Mouse (Mus musculus) stomach, embryonic 14.5 days (tissue): ENCODE data around the gene Rps6kb2. TPM values are rescaled to one million over a fixed set of nuclear protein-coding genes. Genes with fewer than 3 reads are reported as not detected.

Experiments
- ATAC-seq: fragments of 200-750 bp; cut with Nextera tagmentation; 2 replicates; pipeline ENCODE4 v1.8.0; 2017; ENCODE audit warnings: low read depth, moderate TSS enrichment; ENCODE audit not compliant: insufficient number of reproducible peaks, insufficient read depth, low FRiP score
- H3K27ac ChIP-seq: fragments of 300-500 bp; sonication (generic); 2 replicates; pipeline ENCODE4 v1.5.1; 2014; ENCODE audit warnings: mild to moderate bottlenecking, low read length, moderate library complexity, mixed read lengths
- H3K27me3 ChIP-seq: fragments of 300-500 bp; sonication (generic); 2 replicates; pipeline ENCODE4 v1.6.1; 2014; ENCODE audit warnings: low read length, control low read depth, mixed read lengths; ENCODE audit not compliant: control insufficient read depth, insufficient read depth
- H3K36me3 ChIP-seq: fragments of 300-500 bp; sonication (generic); 2 replicates; pipeline ENCODE4 v1.6.1; 2014; ENCODE audit warnings: mild to moderate bottlenecking, control low read depth, low read length, moderate library complexity, mixed read lengths; ENCODE audit not compliant: control insufficient read depth, insufficient read depth
- H3K4me1 ChIP-seq: fragments of 300-500 bp; sonication (generic); 2 replicates; pipeline ENCODE4 v1.6.1; 2014; ENCODE audit warnings: low read length, control low read depth, mixed read lengths; ENCODE audit not compliant: control insufficient read depth, insufficient read depth
- H3K4me2 ChIP-seq: fragments of 300-500 bp; sonication (generic); replicated peaks from 2 replicates; pipeline ENCODE4 v1.6.1; 2014; ENCODE audit warnings: low read depth, low read length, control low read depth
- H3K4me3 ChIP-seq: fragments of 300-500 bp; sonication (generic); 2 replicates; pipeline ENCODE4 v1.5.1; 2014; ENCODE audit warnings: low read depth, low read length, control low read depth
- H3K9ac ChIP-seq: fragments of 300-500 bp; sonication (generic); replicated peaks from 2 replicates; pipeline ENCODE4 v1.6.1; 2014; ENCODE audit warnings: low read depth, mild to moderate bottlenecking, control low read depth, low read length, moderate library complexity, mixed read lengths
- H3K9me3 ChIP-seq: fragments of 300-500 bp; sonication (generic); 2 replicates; pipeline ENCODE4 v1.6.1; 2016; ENCODE audit warnings: low read depth, low read length, control low read depth; ENCODE audit not compliant: control insufficient read depth
- WGBS: fragments of 180-500 bp; shearing (Covaris S2); extraction: QIAGEN DNeasy Blood & Tissue Kit; methylation state at CpG from one replicate; pipeline ENCODE4 v1.1.7; 2014; 5-methylcytosine and 5-hydroxymethylcytosine counted together
- polyA plus RNA-seq: library from polyadenylated mRNA; unstranded; fragments of >200 nt; fragmentation: Nextera tagmentation; extraction: Ambion mirVana; gene quantifications from 2 replicates; pipeline ENCODE4 v1.2.1, GENCODE M21; 2014

The Rps6kb2 gene
- polyA plus RNA-seq: 35.8 and 38.9 TPM in 2 replicates

- WGBS: 6% methylated on average over 42 of the region's 42 CpGs
- H3K27ac ChIP-seq: peak within 1 kb of the TSS; percentile 48
- H3K36me3 ChIP-seq: peaks cover 18% of the 10 kb centered on the region
- peak within 1 kb of the TSS; percentile 95 for H3K4me2 ChIP-seq
- peaks cover 14% of the 10 kb centered on the region for H3K4me1 ChIP-seq
- peak within 1 kb of the TSS; percentile 64 for H3K9ac ChIP-seq
- peak within 1 kb of the TSS; percentile 76 for H3K4me3 ChIP-seq
- peak; percentile 85 for ATAC-seq
- no peaks in the 10 kb centered on the region for H3K9me3 ChIP-seq
- no peaks in the 10 kb centered on the region for H3K27me3 ChIP-seq
These were observed at the start of gene Rps6kb2 for GRCm38 (mm10) chr19:4162646-4163542. Gene Rps6kb2, minus strand, starts transcription at chr19:4163354.

- ATAC-seq: no peak
- Histone ChIP-seq H3K4me3 (no peak overlapping the region), H3K4me2 (no peak overlapping the region), H3K9me3 (no peaks in the 10 kb centered on the region), H3K27ac (no peak overlapping the region), H3K27me3 (no peaks in the 10 kb centered on the region), H3K9ac (no peak overlapping the region), H3K4me1 (peaks cover 30% of the 10 kb centered on the region), H3K36me3 (no peaks in the 10 kb centered on the region)
- WGBS: 51% methylated on average over 4 of the region's 4 CpGs
These were observed 48.9 kb upstream of the Rps6kb2 start for GRCm38 (mm10) chr19:4211891-4212588.

DNA sequence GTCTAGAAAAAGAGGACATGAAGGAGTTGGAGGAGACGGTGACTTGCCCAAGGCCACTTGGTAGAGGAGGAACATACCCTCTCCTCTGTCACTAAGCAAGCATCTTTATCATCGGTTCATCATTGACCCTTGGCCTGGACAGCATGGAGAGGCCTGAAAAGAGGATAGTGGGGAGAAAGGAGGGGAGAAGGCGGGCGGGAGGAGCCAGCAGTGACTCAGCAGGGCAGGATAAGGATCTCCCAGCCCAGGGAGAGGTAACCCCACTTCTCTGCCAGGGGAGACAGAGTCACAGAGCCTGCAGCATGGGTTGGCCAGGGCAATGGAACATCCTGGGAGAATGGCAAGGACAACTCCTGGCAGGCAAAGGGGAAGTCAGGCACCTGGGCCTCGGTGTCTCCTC is 45.4 kb upstream of the Rps6kb2 start:
- no peak overlapping the region for H3K4me3 ChIP-seq
- H3K4me1 ChIP-seq: peaks cover 15% of the 10 kb centered on the region
- no peak overlapping the region for H3K27ac ChIP-seq
- no peak for ATAC-seq
- H3K9me3 ChIP-seq: no peaks in the 10 kb centered on the region
- H3K9ac ChIP-seq: no peak overlapping the region
- H3K27me3 ChIP-seq: no peaks in the 10 kb centered on the region
- 78% methylated on average over 5 of the region's 5 CpGs for WGBS
- no peak overlapping the region for H3K4me2 ChIP-seq
- H3K36me3 ChIP-seq: no peaks in the 10 kb centered on the region

- WGBS: 2% methylated on average over 2 of the region's 2 CpGs
- no peak overlapping the region for H3K4me3 ChIP-seq
- no peak overlapping the region for H3K27ac ChIP-seq
- no peaks in the 10 kb centered on the region for H3K9me3 ChIP-seq
- H3K27me3 ChIP-seq: no peaks in the 10 kb centered on the region
- no peak overlapping the region for H3K4me2 ChIP-seq
- H3K9ac ChIP-seq: no peak overlapping the region
- peak; percentile 80; the same call in 1 of the 2 replicates for ATAC-seq
- peaks cover 5% of the 10 kb centered on the region; the same call in 1 of the 2 replicates for H3K4me1 ChIP-seq
- H3K36me3 ChIP-seq: no peaks in the 10 kb centered on the region
These were observed 43.8 kb upstream of the Rps6kb2 start for GRCm38 (mm10) chr19:4206971-4207370.

- Histone ChIP-seq H3K9ac (no peak overlapping the region), H3K9me3 (no peaks in the 10 kb centered on the region), H3K4me3 (no peak overlapping the region), H3K36me3 (peaks cover 5% of the 10 kb centered on the region; the same call in 1 of the 2 replicates), H3K27me3 (no peaks in the 10 kb centered on the region), H3K4me2 (no peak overlapping the region), H3K4me1 (peaks cover 14% of the 10 kb centered on the region; the same call in 1 of the 2 replicates), H3K27ac (no peak overlapping the region)
- WGBS: 55% methylated on average over 4 of the region's 4 CpGs
- no peak for ATAC-seq
These were observed 41.7 kb upstream of the Rps6kb2 start for GRCm38 (mm10) chr19:4204889-4205288.

- Histone ChIP-seq H3K27ac (no peak overlapping the region), H3K27me3 (no peaks in the 10 kb centered on the region), H3K9ac (no peak overlapping the region), H3K4me3 (no peak overlapping the region), H3K4me1 (peaks cover 14% of the 10 kb centered on the region; the same call in 1 of the 2 replicates), H3K36me3 (peaks cover 14% of the 10 kb centered on the region), H3K9me3 (no peaks in the 10 kb centered on the region), H3K4me2 (no peak overlapping the region)
- ATAC-seq: no peak
- 64% methylated on average over 13 of the region's 13 CpGs for WGBS
These were observed 40.6 kb upstream of the Rps6kb2 start for GRCm38 (mm10) chr19:4203604-4204326.

DNA sequence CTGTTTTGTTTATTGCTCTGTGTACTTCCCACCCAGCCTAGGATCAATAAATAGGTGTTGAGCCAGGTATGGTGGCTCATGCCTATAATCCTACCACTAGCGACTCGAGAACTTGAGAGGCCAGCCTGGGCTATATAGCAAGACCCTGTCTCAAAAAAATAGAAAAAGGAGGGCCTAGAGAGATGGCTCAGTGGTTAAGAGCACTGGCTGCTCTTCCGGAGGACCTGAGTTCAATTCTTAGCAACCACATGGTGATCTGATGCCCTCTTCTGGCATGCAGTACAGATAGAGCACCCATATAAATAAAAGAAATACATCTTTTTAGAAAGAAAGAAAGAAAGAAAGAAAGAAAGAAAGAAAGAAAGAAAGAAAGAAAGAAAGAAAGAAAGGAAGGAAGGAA is 40.0 kb upstream of the Rps6kb2 start:
- no peaks in the 10 kb centered on the region for H3K27me3 ChIP-seq
- H3K9ac ChIP-seq: no peak overlapping the region
- H3K9me3 ChIP-seq: no peaks in the 10 kb centered on the region
- H3K27ac ChIP-seq: no peak overlapping the region
- no peak overlapping the region for H3K4me2 ChIP-seq
- H3K36me3 ChIP-seq: peaks cover 20% of the 10 kb centered on the region
- no peak overlapping the region for H3K4me3 ChIP-seq
- ATAC-seq: no peak
- peaks cover 14% of the 10 kb centered on the region; the same call in 1 of the 2 replicates for H3K4me1 ChIP-seq
- 61% methylated on average over 3 of the region's 3 CpGs for WGBS

DNA sequence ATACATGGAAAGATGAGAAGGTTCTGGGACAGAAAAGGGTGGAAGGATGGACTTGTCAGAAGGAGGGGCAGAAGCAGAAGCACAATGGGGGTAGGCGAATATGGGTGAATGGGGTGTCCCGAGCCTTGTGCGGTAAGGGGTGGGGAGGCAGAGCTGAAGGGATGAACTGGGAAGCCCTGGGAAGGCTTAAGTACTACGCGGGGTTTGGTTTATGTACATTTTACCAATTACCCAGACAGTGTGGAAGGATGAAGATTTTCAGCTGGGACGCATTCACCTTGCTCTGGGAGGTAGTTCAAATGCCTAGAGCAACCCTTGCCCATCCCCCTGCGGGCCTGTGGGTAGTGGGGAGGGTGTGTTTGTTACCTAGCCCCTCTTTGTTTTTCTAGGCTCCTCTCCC is 39.0 kb upstream of the Rps6kb2 start:
- Histone ChIP-seq H3K4me2 (peak overlapping the region; percentile 75), H3K4me1 (peaks cover 14% of the 10 kb centered on the region; the same call in 1 of the 2 replicates), H3K36me3 (peaks cover 24% of the 10 kb centered on the region), H3K9ac (peak overlapping the region; percentile 69; the same call in 1 of the 2 replicates), H3K27me3 (no peaks in the 10 kb centered on the region), H3K4me3 (peak overlapping the region; percentile 75), H3K9me3 (no peaks in the 10 kb centered on the region), H3K27ac (no peak overlapping the region)
- no peak for ATAC-seq
- 23% methylated on average over 7 of the region's 7 CpGs for WGBS
